In genomic region chr6:94700612-94701011, GRCm38 (mm10) we compare ENCODE assay signal across 8 mouse cellular contexts. TPM values are rescaled to one million over a fixed set of nuclear protein-coding genes. Genes with fewer than 3 reads are reported as not detected.
DNase-seq lines count a peak whose midpoint lies in the region; ATAC-seq lines count a peak whose summit lies in the region.

No protein-coding gene starts in this region.

- DNase-seq in 3134 (ENCODE audit: extremely low read depth, insufficient read length, low spot score) = peak; percentile 48
- DNase-seq in Muller cell, postnatal 12 days (ENCODE audit: inconsistent ontology term) = peak; percentile 87
- DNase-seq in cerebellum, postnatal 14 days = peak; percentile 54 to 57
- peak; percentile 75 for DNase-seq in gastrocnemius, postnatal 14 days
- peak; percentile 84 for DNase-seq in induced T-regulatory cell, adult 2 months (ENCODE audit: low read depth)
- peak; percentile 74 for DNase-seq in naive thymus-derived CD4-positive, alpha-beta T cell, adult 2 months (ENCODE audit: low read depth)
- DNase-seq in urinary bladder, postnatal 36 days (ENCODE audit: low spot score in 2 of 2) = peak; percentile 37 to 66

- intact Hi-C loops in gastrocnemius, postnatal 14 days (cut with DNase I; ENCODE audit: low total_unique reads) = no loop called here

- 0 out of 2 replicates have a peak overlapping the region, but pooled peaks have one; percentile 17 for H3K9ac ChIP-seq in liver, embryonic 12.5 days

- peak overlapping the region; percentile 73 for H3K4me3 ChIP-seq in liver, embryonic 12.5 days

- no peak overlapping the region for H3K27ac ChIP-seq in liver, embryonic 12.5 days

- no peaks in the 10 kb centered on the region for H3K36me3 ChIP-seq in liver, embryonic 12.5 days

- WGBS in liver, embryonic 12.5 days (ENCODE audit: insufficient replicate concordance) = under 1% methylated on average over 8 of the region's 8 CpGs

- H3K27me3 ChIP-seq in liver, embryonic 12.5 days (replicated peaks) = peaks cover 81% of the 10 kb centered on the region

- no peaks in the 10 kb centered on the region for H3K9me3 ChIP-seq in liver, embryonic 12.5 days (replicated peaks)

- peaks cover 44% of the 10 kb centered on the region for H3K4me1 ChIP-seq in liver, embryonic 12.5 days

- ATAC-seq in liver, embryonic 12.5 days = no peak

- peak overlapping the region; percentile 97 for H3K4me2 ChIP-seq in liver, embryonic 12.5 days

RNA-seq across cellular contexts. Expression of gene Lrig1, which starts 0.7 kb away (rescaled TPM):
- 10 to 100 TPM; 39.7 to 49.4 TPM for total RNA-seq in gastrocnemius, postnatal 14 days (2021)
- polyA plus RNA-seq in liver, embryonic 12.5 days (2016; fragmentation: Nextera tagmentation; extraction: Ambion mirVana) = 2.4 and 2.8 TPM in 2 replicates
